9 mouse cellular contexts compared by ENCODE assay signal in genomic region chr12:39950270-39950801, GRCm38 (mm10).
DNase-seq lines count a peak whose midpoint lies in the region.
"Had no signal": no experiment of that assay in that cellular context is flagged by ENCODE, and none has a peak within 500 bp of the region (broad histone marks: within the 10 kb centered on the region; RNA-seq: fewer than 3 reads in every experiment).

No protein-coding gene starts in this region.

- intact Hi-C loops in left cerebral cortex, postnatal 14 days (cut with DNase I) = no loop called here

- DNase-seq in left cerebral cortex, postnatal 14 days (ENCODE audit: low spot score in 2 of 2) = peak; percentile 38 to 64
- no peak for DNase-seq in left cerebral cortex, adult 9 months (ENCODE audit: low spot score in 2 of 2)
- peak; percentile 65 for DNase-seq in adrenal gland, postnatal 14 days
- DNase-seq in cerebellum, postnatal 14 days = peak; percentile 40 to 55
- DNase-seq in lung, postnatal 36 days = peak; percentile 49
- DNase-seq in gastrocnemius, adult 18-20 months (ENCODE audit: low spot score) = no peak
- no peak for DNase-seq in layer of hippocampus, adult 9-10 months (ENCODE audit: low spot score)
- DNase-seq in thymus, postnatal 36 days = no peak
- DNase-seq: forebrain, postnatal 0 days had no signal

Comparison
In these comparisons a context has a peak if more than half of its experiments do, and no peak if none do; other contexts are left out.
1. DNase-seq: peak in left cerebral cortex, postnatal 14 days (2 of 2), adrenal gland, postnatal 14 days (single experiment), cerebellum, postnatal 14 days (2 of 2) and lung, postnatal 36 days (single experiment); none in left cerebral cortex, adult 9 months (0 of 2), gastrocnemius, adult 18-20 months (single experiment), layer of hippocampus, adult 9-10 months (single experiment) and thymus, postnatal 36 days (0 of 2).